Mouse (Mus musculus) activated CD4-positive, CD25-positive, alpha-beta regulatory T cell, adult 4 months (primary cell): Measurements from ENCODE around the gene Rtf2. TPM values are rescaled to one million over a fixed set of nuclear protein-coding genes. Genes with fewer than 3 reads are reported as not detected.
A peak's percentile ranks its signal among the peaks of the same experiment; 100 is the strongest.

Source experiments
- ATAC-seq: one replicate; pipeline ENCODE4 v1.8.0; 2017
- polyA plus RNA-seq, 2 experiments: library from polyadenylated mRNA; unstranded; fragments of 100-300 nt; shearing (Covaris generic); gene quantifications; one replicate each; pipeline ENCODE4 v1.2.1; 2017

The Rtf2 gene
- 100 to 1,000 TPM in 1 of 2 experiments, 10 to 100 TPM in 1; 99.4 to 120 TPM for polyA plus RNA-seq

GRCm38 (mm10) chr2:172439843-172440639, at the start of gene Rtf2:
Gene Rtf2, plus strand, starts transcription at chr2:172440556.
- peak; percentile 77 for ATAC-seq

GRCm38 (mm10) chr2:172392041-172392521, 48.3 kb upstream of the Rtf2 start:
- ATAC-seq: no peak

DNA sequence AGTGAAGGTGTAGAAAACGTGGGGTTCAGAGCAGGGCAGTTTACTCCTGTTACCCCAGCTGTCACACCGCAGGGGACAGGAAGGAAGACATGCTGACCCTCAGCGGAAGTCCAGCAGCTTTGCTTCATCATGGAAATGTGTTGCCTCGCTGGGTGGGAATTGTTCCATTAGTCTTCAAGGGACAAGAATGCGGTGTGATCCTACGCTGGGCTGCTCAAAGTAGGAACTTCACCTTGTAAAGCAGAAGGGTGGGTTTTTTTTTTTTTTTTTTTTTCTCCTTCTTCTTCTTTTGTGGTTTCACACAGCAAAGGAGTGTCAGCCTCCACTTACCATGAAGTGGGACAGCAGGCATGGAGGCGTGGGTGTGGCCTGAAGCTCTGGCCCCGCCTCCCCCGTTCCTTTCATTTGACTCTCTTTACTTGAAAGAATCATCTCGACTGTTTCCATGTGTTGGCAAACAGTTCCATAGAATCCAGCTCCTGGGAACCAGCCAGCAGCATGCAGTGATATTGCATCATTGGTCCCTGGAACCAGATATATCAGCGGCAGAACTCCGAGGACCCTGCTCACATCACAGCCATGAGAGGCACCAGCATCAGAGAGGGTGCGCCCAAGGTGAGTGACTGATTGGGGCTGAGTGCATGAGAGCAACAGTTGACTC, 46.8 kb upstream of the Rtf2 start, which contains the start of gene Cass4:
Gene Cass4, plus strand, starts transcription at position 404 of the 661 bp plus-strand sequence.
- ATAC-seq: peak; percentile 71

GRCm38 (mm10) chr2:172394052-172394392, 46.3 kb upstream of the Rtf2 start:
- ATAC-seq: no peak

DNA sequence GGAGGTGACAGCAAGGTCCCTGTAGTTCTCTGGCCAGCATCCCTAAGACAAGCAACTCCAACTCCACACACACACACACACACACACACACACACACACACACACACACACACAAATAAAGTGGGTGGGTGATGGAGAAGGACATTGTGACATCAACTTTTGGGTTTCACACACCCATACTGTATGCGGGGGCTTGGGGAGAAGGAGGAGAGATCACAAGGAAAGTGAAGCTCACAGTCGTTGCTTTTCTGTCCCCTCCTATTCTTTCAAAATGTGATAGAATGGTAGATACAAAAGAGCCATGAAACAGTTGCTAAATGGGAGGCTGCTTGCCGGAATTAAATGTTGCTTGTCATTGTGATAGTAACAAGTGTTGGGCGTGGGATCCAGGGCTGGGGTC, 45.7 kb upstream of the Rtf2 start:
- no peak for ATAC-seq

GRCm38 (mm10) chr2:172395961-172396360, 44.4 kb upstream of the Rtf2 start:
- no peak for ATAC-seq

DNA sequence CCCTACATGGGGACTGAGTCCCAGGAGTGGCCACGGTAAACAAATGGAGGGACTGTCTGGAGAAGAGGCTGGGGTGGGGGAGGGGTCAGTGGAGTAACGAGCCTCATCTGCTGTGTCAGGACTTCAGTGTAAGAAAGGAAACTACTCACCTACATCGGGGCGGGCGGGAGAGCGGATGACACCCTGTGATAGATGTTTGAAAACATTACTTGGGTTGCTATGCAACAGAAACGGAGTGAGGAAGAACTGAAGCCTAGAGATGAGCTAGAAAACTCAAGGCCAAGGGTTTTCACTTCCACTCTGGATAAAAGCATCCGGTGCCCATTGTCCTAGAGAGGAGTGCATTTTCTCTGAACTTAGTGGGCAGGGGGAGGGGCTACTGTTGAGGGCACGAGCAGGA, 40.5 kb upstream of the Rtf2 start:
- peak; percentile 93 for ATAC-seq

DNA sequence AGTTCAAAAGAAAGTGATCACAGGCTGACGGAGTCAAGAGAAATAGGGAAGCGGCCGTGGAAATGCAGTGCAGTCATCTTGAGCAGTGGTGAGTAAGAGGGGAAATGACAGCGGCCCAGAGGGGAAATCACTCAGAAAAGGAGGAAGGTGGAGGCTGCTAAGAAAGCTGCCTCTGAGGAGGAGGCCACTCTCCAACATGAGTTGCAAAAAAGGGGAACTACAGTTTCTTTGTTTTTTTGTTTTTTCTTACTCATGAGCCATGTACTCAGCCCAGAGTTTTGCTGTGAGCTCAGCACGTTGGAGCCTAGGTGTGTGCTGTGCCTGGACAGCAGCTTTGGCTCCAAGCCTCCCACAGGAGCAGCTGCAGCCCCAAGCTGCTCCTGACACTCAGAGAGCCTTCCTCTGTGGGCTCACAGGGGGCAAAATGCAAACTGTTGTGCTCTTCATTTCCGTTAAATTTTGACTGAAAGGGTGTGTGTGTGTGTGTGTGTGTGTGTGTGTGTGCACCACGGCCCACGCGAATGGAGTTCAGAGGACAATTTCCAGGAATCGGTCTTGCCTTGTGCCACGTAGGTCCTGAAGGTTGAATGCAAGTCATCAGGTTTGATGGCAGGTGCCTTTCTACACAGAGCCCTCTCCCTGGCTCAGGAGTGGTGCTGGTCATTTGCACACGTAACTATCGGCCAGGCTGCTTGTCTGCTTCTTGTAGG, 39.1 kb upstream of the Rtf2 start:
- peak; percentile 58 for ATAC-seq

- no peak for ATAC-seq
Measured at GRCm38 (mm10) chr2:172404239-172404638, 36.1 kb upstream of the Rtf2 start.

GRCm38 (mm10) chr2:172405011-172405410, 35.3 kb upstream of the Rtf2 start:
- peak; percentile 47 for ATAC-seq

GRCm38 (mm10) chr2:172406173-172406572, 34.2 kb upstream of the Rtf2 start:
- no peak for ATAC-seq

DNA sequence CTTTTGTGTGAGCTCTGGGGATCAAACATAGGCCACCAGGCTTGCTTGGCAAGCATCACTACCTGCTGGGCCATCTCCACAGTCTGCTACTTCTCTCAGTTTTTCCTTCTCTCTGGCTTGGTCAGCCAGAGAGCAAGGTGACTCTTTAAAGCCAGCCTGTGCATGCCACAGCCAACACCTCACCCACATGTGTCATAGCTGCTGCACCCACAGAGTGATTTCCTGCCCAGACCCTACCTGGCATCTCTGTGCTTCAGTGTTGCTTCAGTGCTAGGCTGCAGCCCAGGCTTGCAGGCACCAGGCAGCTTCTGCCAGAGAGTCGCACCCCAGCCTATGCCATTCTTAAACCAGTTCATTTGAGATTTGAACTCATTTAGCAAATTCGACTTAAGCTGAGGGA, 32.9 kb upstream of the Rtf2 start:
- ATAC-seq: peak; percentile 52

DNA sequence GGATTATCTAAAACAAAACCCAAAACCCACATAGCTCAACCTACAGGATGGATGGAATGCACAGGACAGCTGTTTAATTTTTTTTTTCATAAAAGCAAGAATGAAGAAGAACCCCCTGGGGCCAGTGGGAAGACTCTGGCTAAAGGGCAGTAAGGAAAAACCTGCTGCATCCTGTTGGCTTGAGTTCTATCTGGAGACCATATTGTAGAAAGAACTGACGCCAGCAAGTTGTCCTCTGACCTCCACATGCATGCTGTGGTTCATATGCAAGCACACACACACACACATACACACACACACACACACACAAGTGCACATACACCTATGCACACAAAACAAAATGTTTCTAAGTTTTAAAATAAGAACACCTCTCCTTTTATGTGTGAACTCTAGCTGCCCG, 29.7 kb upstream of the Rtf2 start:
- no peak for ATAC-seq

- ATAC-seq: no peak
Measured at GRCm38 (mm10) chr2:172411091-172411490, 29.3 kb upstream of the Rtf2 start.

GRCm38 (mm10) chr2:172412454-172412853, 27.9 kb upstream of the Rtf2 start:
- no peak for ATAC-seq

DNA sequence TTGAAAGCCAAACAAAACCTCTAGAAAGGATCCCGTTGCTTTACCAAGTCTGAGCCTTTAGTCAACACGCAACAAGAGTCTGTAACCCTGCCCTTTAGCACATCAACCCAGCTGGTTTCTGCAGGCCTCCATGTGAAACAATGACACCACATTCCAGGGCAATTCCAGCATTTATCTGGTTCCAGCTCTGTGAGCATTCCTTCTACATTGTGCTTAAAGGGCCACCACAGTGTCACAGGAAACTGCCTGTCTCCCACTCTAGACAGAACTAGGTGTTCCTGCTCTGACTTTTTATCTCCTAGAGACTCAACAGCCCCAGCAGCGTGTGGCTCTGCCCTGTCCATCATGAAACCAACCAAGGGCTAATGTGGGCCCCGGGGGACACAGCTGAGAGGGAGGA, 27.1 kb upstream of the Rtf2 start:
- ATAC-seq: no peak

DNA sequence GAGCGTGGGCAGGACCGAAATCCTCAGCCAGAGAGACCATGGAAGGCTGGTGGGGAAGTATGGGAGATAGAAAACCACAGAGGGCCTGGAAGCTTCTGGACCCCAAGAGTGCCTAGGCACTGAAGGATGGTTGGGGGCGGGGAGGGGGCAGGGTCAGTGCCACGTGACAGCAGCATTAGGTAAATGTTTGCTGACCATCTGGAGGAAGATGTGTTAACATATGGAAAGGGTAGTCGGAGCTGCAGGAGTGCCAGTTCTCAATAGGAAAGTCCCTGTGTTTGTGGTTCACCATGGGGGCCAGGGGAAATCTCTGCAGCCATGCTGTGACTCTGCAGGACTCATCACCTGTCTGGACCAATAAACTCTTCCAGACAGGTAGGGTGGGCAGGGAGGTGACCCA, 26.5 kb upstream of the Rtf2 start:
- ATAC-seq: no peak

DNA sequence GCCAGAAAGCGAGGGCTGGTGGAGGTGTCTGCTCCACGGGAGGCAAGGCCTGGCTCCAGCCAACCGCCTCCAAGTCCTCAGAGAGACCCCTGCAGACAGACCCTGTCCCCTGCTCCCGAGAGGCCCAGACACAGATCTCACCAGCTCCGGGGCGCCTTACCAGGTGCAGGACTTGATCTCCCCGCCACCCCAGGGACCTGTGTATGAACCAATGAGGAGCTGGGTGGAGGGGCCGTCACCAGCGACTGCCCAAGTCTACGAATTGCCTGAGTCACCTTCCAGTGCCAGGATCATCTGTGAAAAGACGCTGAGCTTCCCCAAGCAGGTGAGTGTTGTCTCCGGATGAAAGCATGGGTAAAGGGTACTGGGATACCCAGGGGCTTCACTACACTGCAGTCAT, 24.1 kb upstream of the Rtf2 start:
- ATAC-seq: no peak

DNA sequence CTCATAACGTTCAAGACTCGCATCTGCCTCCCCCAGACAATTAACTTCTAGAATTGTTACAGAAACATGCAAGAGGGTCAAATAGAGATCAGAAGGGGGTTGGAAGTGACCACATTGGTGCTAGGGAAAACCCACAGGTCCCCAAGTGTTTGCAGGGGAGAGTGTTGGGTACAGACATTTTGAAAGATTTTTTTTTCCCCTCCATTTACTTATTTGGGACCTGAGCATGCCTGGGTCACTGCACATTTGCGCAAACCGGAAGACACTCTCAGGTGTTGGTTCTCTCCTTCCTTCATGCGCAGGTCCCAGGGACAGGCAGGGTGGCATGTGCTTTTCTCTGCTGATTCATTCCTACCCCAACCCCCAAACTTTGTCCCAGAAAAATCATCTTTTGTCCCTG, 23.5 kb upstream of the Rtf2 start:
- no peak for ATAC-seq

DNA sequence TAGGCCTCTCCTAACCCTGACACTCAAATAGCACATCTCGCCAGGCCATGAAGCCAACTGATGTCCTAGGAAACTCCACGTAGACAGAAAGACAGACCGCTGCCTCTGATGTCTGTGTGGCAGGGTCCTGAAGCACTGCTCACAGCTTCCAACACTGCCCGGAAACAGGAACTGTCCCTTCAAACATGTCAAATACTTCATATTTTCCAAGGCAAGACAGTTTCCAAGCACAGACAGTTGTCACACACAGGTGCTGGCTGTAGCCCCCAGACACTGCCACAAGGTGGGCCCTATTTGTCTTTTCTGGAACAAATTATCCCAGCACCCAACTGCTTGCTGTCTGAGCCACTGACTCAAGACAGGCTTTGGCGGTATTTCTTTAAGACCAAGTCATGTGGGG, 22.1 kb upstream of the Rtf2 start:
- ATAC-seq: no peak

GRCm38 (mm10) chr2:172430609-172431008, 9.7 kb upstream of the Rtf2 start:
- no peak for ATAC-seq

DNA sequence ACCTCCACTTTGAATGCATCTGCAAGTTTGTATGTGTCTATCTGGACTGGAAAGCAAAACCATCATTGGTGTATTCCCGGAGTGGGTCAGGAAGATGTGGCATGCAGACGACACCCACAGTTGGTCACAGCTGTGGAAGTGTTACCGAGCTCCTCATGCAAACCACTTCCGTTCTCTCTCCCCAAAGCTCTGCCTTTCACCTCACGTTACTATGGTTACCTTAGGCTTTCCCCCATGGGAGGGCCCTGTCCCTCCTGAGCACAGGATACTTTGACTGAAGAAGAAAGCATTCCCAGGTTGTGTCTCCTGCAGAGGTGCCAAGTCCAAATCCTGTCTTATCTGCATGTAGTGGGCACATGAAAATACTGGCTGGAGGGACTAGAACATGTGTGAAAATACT, 6.6 kb upstream of the Rtf2 start:
- peak; percentile 90 for ATAC-seq

DNA sequence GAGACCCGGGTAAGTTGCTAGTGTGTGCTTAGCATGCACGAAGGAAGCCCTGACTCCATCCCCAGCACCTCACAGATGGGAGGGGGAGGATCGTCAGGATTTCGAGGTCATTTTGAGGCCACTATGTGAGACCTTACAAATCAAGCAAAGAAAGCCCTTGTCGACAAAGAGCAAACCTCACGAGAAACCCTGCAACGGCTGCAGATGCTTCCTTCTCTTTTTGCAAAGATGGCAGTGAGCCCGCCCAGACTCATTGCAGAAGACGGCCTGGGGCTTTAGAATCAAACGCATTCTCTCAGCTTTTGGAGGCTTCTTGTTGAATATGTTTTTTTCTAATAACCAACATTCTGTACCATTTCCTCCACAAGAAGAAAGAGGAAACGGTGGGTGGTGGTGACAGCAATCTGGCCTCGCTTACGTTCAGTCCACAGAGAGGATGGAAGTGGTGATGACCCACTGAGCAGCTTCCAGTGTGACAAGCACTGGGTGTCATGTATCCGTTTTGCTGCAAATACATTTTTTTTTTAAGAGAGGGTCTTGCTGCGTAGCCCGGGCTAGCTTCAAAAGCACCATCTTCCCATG, 2.9 kb upstream of the Rtf2 start:
- ATAC-seq: peak; percentile 40
